Mouse (Mus musculus): ENCODE measurements around the gene 1700001O22Rik.

1700001O22Rik gene

DNA sequence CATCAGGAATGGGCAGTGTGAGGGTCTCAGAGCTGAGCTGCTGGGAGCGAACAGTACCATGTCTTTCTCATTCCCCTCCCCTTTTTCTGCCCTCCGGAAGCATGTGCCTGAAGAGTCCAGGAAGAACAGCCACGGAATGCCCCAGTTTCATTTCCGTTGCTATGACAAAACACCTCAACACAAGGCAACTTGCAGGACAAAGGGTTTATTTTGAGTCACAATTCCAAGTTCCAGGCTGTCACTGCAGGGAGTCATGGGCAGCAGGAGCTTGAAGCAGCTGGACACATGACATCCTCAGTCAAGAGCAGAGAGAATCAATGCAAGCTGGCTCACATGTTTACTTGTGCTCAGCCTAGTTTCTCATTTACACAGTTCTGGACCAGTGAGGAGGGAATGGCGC is 53.4 kb downstream of the 1700001O22Rik start:
- DNase-seq, result no peak

DNA sequence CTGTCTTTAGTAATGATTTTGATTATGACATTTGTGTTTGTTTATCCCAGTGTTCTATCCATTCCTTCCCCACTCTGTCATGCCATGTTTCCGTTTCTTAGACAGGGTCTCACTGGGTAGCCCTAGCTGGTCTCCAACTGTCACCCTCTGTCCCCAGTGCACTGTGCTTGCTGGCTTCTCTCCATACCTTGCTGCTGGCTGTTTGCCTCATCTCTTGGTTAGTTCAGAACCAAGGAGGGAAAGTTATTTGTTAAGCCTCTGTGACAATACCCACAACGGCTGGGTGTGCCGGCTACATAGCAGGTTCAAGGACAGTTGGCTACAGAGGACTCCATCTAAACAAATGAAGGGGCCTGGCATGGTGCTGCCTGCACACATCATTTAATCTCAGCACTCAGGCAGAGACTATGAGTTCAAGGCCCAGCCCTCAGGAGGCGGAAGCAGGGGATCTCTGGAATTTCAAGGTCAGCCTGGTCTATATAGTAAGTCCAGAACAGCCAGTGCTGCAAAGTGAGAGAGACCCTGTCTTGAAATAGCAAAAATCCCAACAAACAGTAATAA is 55.8 kb downstream of the 1700001O22Rik start:
- no peak for DNase-seq
